Mouse (Mus musculus): Measurements from ENCODE around the gene Mcm6.
A peak's percentile ranks its signal among the peaks of the same experiment; 100 is the strongest.

Gene Mcm6

DNA sequence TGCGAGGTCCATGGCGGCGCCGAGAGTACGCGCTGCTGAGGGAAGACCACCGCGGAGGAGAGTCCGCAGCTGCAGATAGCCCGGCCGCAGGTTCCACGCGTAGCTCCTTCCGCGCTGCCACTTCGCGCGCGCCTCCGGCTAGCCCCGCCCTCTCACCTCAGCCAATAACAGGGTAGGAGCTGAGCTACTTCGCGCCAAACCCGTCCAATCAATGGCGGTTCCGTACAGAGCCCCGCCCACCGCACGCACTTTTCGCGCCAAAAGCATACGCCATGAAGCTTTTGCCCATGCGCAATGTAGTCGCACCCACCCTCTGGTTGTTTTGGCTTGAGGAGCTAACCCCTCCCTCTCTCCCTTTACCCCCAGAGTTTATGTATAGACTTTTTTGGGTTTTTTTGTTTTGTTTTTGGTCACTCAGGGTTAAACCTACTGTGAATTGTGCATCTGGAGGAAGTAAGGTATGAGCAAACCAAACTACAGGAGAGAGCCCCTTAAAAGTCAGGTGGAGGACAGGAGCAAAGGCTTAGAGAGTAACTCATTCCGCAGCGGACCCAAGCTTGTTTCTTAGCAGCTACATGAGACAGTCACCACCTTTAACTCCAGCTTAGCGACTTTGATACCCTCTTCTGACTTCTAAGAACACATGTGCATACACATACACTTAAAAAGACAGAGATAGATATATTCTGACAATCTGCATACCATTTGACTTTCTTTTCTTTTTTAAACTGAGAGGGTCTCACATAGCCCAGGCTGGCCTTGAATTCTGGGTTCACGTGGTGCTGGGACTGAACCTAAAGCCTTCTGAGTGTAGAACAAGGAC is at the start of gene Mcm6:
Gene Mcm6, minus strand, starts transcription at position 111 of the 823 bp plus-strand sequence.
- peak; percentile 97 for DNase-seq (ENCODE audit: low spot score)

DNA sequence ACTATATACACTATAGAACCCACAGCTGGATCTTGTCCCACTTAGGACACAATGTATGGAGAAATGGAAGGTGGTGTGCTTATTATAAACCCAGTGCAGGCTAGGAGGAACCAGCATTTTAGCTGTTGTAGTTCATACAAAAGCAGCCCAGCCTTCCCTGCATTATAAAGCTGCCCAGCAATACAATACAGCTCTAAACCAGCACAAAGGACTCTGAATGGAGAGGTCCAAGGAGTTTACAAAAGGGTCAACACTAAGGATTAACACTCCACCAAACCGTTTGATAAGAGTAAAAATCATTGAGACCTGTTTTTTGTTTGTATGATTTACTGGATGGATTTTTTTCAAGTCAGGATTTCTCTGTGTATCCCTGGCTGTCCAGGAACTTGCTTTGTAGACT is 47.4 kb upstream of the Mcm6 start:
- no peak for DNase-seq (ENCODE audit: low spot score)

DNA sequence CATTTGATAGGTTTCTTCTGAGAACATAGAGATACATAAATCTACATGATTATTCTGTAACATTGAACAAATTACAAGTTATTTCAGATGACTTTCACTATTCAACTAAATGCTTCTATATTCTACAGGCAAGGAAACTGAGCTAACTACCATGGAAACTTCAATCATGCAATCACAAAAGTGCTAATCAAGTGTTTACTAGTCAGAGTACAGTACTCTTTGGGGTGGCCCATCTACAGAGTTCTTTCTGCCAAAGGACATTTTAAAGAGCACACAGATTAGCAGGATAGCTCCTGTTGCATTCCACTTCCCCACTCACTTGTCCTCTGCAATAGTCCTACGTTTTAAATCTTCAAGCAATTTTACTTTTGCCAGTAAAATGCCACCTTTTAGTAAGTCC is 46.2 kb upstream of the Mcm6 start:
- DNase-seq (ENCODE audit: low spot score) = no peak

DNA sequence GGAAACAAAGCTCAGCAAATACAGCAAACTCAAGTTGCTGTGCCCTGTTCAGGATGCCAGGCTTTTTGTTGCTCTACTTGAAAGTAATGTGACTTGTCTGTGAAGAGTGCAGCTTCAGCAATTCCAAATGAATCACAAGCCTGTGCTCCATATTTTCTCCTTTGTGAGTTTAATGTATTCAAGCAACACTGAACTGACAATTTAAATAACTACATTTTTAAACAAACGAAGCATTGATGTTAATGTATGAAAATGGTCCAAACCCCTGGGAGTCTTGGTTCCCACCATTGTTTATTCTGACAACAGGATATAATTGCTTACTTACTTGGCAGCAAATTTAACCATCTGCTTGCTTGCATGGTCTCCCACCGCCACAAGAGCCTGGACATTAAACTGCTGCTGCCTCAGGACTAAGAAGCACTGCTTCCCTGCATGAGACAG is 45.6 kb upstream of the Mcm6 start:
- DNase-seq (ENCODE audit: low spot score) = no peak

DNA sequence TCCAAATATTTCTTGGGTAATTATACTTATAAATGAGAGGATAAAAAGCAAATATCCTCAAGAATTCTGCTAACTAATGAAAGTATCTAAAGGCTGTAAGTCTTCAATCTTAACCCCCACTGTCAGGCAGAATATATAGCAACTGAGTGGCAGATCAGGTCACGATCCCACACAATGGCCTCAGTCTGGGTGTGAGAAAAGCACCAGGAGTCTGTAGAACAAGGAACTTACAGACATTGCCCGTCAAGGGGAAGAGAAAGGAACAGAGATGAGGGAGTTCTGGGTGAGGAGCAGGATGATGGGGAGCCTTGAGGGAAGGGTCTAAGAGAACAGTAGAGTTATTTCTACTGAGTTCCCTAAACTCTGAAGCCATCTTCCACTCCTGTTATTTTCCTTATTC is 41.5 kb upstream of the Mcm6 start:
- no peak for DNase-seq (ENCODE audit: low spot score)

DNA sequence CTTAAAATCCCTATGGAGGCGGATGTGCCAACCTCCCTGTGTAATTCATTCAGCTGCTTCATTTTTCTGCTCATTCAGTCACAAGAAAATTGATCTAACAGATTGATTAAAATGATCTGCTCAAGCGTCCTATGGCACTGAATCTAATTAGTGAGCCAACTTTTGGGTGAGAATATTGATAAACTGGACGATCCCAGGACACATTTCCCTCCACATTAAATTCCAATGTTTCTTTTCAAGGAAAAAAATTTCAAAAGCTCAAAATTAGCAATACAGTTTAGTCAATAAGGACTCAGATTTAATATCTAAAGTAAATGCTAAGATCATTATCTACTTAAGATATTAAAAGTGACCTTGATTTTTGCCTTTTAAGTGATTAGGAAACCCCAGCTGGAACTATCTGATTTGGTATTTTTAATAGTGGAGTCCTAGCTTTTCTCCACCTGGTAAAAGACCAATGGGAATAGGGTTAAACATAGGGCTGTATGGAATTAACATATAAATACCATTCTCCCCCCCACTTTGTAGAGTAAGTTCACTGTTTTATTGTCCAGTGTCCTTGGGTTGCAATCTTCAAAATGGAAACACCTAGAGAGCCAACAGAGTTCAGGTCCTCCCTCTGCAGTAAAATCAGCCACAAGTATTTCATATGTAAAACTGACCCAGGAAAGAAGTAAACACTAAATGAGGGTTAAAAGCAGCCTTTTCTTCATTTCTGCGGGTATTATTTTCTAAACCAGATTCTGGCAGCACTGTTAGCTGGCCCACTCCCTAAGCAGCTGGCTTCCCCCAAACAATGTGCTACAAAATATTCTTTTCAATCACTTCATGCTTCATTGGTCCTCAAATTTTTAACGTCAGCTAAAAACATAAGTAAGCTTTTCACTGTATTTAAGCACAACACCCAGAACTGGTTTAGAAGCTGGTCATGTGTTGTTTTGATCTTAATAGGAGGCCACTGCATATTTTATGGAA is 40.8 kb upstream of the Mcm6 start:
- no peak for DNase-seq (ENCODE audit: low spot score)

DNA sequence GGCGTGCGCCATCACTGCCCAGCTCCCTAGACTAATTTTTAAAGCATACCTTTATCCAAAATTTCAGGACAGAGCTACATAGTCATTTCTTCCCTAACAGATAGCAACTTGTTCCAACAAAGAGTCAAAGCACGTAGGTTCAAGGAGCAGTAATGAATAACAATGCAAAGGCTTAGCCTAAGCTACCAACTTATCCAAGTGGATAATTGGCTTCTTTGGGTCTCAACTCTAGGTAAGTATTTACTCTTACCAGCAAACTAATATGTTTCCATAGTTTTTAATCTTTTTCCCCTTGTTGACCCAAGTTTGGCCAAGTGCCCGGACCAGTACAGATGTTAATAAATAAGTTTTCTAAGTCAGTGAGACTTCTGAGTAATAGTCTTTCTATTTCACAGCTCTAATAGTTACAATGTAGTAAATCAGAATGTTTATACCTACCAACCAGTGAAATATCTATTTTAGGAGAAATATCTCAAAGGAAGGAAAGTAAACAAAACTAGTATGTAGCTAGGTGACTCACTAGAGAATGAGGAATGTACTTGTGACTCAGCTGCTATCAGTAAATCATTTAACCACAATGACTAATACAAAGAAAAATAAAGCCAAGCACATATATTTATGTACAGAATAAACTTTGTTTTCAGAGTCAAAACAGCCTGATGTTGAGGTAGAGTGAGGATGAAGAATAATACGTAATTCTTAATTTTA is 39.4 kb upstream of the Mcm6 start:
- DNase-seq (ENCODE audit: low spot score) = no peak

DNA sequence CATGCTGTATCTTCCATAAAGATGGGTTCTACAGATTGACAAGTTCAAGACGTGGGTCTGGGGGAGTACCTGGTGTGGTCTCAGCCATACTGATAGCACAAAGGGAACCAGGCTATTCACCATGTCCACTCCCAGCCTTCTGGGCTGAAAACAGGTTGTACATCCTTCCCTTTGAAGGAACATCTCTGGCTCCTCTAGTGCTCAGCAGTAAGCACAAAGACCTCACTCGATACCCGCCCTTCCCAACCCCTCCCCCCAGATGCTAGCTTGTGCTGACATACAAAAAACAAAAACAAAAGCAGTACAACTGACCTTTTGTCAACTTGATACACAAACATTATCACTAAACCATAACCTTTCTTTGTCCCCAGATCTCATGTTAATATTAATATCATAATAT is 35.2 kb upstream of the Mcm6 start:
- no peak for DNase-seq (ENCODE audit: low spot score)

DNA sequence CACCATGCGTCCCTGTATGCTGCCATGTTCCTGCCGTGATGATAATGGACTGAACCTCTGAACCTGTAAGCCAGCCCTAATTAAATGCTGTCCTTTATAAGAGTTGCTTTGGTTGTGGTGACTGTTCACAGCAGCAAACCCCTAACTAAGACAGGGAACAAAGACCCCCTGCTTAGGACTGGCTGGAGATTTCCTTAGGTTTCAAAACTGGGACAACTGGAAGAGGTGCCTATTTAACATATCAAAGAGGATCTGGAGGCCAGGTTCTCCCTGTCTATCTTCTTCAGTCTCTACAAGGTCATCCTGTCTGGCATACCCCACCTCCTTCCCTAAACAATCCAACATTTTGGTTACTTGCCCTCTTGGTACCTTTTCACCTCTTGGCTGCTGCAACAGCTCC is 32.9 kb upstream of the Mcm6 start:
- no peak for DNase-seq (ENCODE audit: low spot score)

DNA sequence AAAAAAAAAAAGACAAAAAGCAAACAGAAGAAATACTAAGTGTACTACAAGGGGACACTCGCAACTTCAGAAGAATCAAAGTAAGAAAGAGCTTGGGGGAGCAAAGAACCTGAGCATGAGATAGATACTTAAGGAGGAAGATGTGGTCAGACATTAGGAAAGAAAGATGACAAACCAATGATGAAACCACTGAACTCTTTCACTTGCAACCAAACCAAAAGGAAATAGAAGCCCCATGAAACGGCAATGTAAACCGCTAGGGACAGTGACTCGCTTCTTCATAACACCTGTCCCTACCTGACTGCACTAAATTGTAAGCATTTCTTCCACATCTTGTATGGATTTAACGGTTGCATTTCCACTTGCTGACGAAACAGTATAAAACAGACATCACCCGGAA is 27.0 kb upstream of the Mcm6 start:
- DNase-seq (ENCODE audit: low spot score) = no peak

DNA sequence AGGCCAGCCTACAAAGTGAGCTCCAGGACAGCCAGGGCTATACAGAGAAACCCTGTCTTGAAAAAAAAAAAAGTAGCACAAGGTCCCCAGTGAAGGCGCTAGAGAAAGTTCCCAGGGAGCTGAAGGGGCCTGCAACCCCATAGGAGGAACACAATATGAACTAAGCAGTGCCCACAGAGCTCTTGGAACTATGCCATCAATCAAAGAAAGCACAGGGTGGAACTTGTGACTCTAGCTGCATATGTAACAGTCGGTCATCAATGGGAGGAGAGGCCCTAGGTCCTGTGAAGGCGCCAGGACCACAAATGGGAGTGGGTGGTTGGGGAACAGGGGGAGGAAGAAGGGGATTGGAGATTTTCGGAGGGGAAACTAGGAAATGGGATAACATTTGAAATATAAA is 17.4 kb upstream of the Mcm6 start:
- DNase-seq (ENCODE audit: low spot score) = no peak

DNA sequence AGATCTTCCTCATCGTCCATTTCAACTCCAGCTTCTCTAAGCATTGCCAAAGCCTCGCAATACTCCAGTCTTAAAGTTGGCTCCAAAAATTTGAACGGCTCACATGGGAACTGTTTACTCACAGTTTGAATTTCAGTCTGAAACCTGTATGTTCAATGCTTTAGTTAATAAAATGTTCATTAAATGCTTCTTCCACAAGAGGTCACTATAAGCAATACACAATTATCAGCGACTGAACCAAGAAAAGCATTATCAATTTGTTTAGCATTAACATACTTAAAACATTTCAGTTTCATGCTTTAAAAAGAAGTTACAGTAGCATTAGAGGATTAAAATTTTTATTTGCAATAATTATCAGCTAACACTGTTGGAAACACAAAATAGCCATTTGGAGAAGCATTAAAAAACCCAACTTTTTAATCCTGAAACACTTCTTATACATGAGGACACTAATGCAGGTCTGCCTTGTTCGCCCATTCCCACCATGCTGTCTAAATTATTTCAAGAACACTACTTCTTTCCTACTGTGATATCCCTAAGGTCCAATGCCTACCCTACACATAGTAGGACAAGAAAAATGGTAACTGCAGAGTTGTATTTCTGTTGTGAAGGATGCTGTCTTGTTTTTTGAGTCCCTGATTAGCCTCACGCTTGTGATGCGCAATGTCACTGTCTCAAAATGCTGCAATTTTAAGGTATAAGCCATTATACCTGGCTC is 12.8 kb upstream of the Mcm6 start:
- no peak for DNase-seq (ENCODE audit: low spot score)

DNA sequence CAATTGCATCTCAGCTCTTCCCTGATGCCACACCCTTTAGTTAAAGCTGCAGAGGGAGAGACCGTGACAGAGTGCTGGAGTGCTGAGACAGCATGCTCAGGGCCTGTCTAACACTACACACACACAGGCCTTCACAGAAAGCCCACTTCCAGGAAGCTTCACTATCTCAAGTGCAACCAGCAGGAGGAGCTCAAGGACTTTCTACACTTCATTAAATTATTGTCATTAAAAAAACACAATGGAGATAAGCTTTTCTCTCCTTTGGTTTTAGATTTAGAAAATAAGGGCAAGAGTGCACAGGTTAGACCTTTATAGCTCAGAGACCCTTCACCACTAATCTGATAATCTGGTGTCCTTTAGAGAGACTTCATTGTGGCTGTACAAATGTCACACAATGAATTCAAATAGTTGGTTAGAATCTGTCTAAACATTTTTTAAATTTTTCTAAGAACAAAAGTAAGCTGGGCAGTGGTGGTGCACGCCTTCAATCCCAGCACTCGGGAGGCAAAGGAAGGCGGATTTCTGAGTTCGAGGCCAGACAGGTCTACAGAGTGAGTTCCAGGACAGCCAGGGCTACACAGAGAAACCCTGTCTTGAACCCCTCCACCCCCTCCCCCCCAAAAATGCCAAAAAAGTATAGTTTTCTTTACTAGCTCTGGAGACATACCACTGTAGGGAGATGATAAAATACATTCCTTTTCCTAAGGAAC is 9.4 kb upstream of the Mcm6 start:
- peak; percentile 66 for DNase-seq (ENCODE audit: low spot score)

DNA sequence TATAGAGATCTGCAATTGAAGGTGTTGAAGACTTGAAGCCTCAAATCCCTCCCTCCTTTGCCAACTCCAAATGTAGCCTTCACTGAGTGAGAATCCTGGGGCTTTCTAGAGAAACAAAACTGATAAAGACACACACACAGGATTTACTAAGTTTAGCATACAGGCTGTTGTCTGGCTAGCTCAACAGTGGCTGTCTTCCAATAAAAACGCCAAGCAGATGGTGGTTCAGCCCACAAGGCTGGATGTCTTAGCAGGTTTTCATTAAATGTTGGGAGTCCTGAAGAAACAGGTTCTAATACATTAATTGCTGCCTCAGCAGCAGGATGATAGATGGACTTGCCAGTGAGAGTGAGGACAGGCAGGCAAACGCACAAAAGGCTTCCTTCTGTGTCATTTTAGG is 1.1 kb upstream of the Mcm6 start:
- no peak for DNase-seq (ENCODE audit: low spot score)

DNA sequence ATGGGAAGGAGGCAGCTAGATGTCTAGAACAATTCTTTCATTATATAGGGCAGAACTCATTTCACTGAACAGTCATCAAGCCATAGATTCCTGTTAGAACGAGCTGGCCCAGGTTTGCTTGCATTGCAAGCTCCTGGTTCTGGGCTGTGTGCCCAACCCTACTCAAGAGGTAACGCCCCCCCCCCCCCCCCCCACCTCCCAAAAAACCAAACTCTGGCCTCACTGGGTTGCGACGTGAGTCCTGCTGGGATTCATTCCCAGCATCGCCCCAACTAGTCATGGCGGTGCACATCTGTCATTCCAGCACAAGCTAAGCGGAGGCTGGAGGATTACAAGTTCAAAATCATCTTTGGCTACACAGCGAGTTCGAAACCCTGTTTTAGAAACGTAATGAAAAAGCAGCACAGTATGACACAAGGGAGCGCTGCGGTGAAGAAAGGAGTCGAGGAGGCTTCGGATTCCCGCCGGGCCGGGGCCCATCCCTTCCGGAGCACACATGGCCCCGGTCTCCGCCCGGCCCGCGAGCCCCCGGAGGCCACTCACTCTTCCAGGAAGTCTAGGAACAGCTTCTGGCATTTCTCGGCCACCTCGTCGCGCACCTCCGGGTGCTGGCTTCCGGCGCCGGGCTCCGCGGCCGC is 429 bp downstream of the Mcm6 start:
- peak; percentile 42 for DNase-seq (ENCODE audit: low spot score)

DNA sequence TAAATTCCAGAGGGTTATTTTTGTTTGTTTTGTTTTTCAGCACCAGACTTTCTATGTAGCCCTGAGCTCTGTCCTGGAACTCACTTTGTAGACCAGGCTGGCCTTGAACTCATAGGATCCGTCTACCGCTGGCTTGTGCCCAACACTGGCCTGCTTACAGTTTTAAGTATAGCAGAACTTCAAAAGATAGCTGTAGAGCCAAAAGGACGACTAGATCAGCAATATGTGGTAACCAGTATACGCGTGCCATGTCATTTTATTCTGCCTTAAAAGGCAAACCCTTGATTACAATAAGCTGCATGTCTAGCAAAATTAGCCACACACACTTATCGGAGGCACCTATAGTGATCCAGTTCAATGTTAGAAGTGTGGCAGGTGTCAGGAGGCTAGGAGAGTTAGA is 1.2 kb downstream of the Mcm6 start:
- DNase-seq (ENCODE audit: low spot score) = peak; percentile 53

DNA sequence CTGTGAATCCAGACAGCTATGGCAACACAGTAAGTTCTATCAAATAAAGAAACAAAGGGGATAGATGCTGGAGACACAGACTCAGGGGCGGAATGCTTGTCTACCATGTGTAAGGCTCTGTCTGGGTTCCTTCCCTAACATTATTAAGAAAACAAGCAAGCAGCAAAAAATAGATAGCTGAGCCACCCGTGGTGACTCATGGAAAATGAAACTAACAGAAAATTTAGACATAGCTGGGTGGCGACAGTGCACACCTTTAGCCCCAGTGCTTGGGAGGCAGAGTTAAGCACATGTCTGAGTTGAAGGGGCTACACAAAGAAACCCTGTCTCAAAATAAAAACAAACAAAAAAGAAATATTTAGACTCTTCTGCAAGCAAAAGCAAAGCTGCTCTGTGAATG is 2.0 kb downstream of the Mcm6 start:
- DNase-seq (ENCODE audit: low spot score) = no peak

DNA sequence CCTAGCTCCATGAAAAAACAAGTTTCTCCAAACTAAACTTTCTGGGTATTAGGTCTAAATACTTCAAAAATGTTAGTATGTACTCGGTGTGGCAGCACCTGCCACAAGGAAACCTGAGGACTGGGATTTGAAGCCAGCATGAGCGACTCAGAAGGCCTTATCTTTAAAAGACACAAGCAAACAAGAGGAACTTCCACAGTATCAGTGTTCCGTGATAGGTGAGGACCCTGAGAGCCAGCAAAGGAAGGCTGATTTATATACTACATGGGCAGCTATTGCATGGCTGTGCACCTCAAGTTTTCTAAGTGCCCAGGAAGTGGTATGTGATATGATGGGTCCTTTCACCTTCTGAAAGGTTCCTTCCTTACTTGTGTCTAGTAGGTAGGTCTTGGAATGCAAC is 6.4 kb downstream of the Mcm6 start:
- peak; percentile 6 for DNase-seq (ENCODE audit: low spot score)

DNA sequence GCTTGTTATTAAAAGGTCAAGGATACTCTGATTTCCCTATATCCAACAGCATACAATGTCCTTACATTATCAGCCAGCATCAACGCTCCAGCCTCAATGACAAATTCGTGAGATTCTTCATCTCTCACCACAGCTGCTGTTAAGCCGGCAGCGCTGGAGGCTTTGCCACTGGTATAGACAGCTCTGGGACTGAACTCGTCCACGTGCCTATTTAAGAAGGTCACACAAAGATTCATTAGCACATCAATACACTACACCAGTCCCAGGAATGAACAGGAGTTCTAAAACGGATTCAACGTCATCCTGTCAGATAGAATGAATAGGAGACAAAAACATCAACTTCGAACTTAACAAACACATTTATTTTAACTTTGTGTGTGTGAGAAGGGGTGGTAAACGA is 15.2 kb downstream of the Mcm6 start:
- no peak for DNase-seq (ENCODE audit: low spot score)

DNA sequence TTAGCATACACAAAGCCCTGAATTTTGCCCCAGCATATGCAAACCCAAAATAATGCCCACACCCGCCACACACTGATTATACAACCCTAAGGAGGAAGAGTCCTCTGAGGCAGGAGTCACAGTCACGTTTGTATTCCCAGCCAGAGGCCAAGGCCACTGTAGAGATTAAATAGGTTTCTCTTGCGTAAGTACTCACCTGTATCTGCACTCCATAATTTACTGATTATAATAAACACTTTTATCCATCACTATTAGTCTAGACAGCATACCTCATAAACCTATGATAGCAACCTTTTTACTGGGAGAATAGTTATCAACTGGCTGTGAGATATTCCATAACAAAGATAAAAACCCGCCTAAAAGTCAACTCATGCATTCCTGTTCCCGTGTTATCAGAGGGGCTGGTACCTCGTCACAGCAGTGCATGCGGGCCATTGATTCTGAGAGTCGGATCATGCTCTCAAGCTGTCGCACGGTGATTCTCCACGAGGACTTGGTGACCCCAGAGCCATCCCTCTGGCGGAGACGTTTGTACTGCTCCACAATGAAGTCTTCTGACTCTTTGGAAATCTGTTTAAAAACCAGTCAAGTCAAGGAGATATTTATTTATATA is 21.6 kb downstream of the Mcm6 start:
- DNase-seq (ENCODE audit: low spot score) = no peak

Measured in testis, postnatal 10 days (tissue).